Mouse (Mus musculus): ENCODE data around the gene Pkd1l2. TPM values are rescaled to one million over a fixed set of nuclear protein-coding genes. Genes with fewer than 3 reads are reported as not detected.
A peak's percentile ranks its signal among the peaks of the same experiment; 100 is the strongest.

Gene Pkd1l2
- total and polyA plus RNA-seq, 2 experiments from 2014 or later: 0.06 TPM; not detected in 1

DNA sequence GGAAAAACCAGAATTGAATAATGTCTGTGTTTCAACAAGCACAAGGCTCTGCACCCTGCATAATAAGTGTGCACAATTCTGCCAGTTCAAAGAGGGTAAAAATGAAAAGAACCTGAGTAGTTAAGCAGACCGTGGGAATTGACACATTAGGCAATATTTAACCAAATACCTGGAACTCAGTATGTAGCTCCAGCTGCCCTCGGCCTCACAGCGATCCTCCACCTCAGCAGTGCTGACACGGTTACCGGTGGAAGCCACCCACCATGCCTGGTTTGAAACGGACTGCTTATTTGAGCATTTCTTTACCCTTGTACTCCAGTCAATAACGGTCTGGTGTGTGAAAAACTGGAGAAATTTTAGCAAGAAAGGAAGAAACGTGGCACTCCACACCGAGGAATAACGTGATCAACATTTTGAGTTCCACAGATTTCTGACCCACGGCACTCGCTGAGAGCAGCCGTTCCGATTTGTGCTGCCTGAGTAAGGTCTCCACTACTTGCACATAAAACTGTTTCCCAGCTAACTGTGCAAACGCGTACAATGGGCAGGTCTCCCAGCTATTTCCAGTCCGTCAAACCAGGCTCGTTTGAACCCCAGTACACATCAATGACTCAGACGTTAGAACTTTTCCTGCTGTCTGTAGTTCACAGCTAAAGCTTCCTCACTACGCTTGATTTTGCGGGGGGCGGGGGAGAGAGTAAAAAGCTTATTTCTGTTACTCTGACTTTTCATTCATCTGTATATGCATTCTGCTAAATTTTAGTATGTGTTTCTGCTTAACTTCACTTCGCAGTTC is 89.9 kb downstream of the Pkd1l2 start:
- ATAC-seq (no peak), DNase-seq (no peak)
- peak overlapping the region; percentile 58 for H3K9ac ChIP-seq
- peaks cover 9% of the 10 kb centered on the region; the same call in 1 of the 2 replicates for H3K4me1 ChIP-seq (ENCODE audit: insufficient read depth)
- H3K9me3 ChIP-seq (ENCODE audit: low read length): no peaks in the 10 kb centered on the region
- no peak for TF ChIP-seq CTCF (IDR thresholded peaks at IDR 0.05; ENCODE audit: low read depth)
- 4% methylated on average over 23 of the region's 23 CpGs for whole genome bisulfite sequencing
- H3K36me3 ChIP-seq (ENCODE audit: insufficient read depth): no peaks in the 10 kb centered on the region
- peak overlapping the region; percentile 66 for H3K4me3 ChIP-seq (ENCODE audit: low read depth, low read length)
- H3K27me3 ChIP-seq (ENCODE audit: insufficient read depth, low read length): no peaks in the 10 kb centered on the region
- no peak overlapping the region for H3K27ac ChIP-seq (ENCODE audit: low read depth, low read length)
- peak overlapping the region; percentile 86 for H3K4me2 ChIP-seq (ENCODE audit: low read depth)

DNA sequence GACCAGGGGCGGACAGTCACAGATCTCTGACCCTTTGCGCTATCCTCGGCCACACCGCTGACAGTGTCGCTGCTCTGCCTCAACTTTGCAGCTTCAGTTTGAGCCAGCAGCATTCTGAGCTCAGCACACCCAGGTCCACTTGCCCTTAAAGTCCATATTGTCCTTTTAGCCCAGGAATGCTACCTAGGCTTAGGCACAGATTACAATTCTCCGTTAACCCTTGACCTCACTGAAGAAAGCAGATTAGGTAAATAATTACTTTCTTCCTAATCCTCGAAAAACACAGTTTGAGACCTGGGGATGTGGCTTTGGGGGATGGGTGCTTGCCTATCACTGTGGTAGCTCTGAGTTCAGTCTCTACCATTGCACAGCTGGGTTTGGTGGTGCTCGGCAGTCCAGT is 91.0 kb downstream of the Pkd1l2 start:
- Histone ChIP-seq H3K36me3 (ENCODE audit: insufficient read depth) (no peaks in the 10 kb centered on the region), H3K9ac (no peak overlapping the region), H3K27me3 (ENCODE audit: insufficient read depth, low read length) (no peaks in the 10 kb centered on the region), H3K27ac (ENCODE audit: low read depth, low read length) (no peak overlapping the region), H3K4me2 (ENCODE audit: low read depth) (no peak overlapping the region), H3K4me1 (ENCODE audit: insufficient read depth) (peaks cover 9% of the 10 kb centered on the region; the same call in 1 of the 2 replicates), H3K4me3 (ENCODE audit: low read depth, low read length) (no peak overlapping the region), H3K9me3 (ENCODE audit: low read length) (no peaks in the 10 kb centered on the region)
- 77% methylated on average over 8 of the region's 8 CpGs for WGBS
- ATAC-seq: no peak
- TF ChIP-seq CTCF (IDR thresholded peaks at IDR 0.05; ENCODE audit: low read depth): no peak
- DNase-seq: no peak

DNA sequence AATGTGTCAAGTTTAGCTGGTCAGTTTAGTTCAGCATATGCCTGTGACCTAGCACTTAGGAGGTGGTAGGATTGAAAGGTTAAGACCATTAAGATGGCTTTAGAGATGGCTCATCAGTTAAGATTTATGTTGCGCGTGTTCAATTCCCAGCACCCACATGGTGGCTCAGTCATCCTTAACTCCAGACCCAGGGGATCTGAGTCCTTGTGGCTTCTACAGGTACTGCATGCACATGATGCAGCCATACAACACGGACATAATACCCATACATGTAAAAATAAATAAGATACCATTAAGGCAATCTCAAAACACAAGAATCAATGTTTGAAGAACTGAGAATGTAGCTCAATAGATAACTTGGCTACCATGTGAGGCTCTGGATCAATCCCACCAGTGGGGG is 92.4 kb downstream of the Pkd1l2 start:
- peaks cover 9% of the 10 kb centered on the region; the same call in 1 of the 2 replicates for H3K4me1 ChIP-seq (ENCODE audit: insufficient read depth)
- DNase-seq: no peak
- ATAC-seq: no peak
- no peaks in the 10 kb centered on the region for H3K36me3 ChIP-seq (ENCODE audit: insufficient read depth)
- H3K9me3 ChIP-seq (ENCODE audit: low read length): no peaks in the 10 kb centered on the region
- WGBS: 95% methylated on average over 3 of the region's 3 CpGs
- H3K9ac ChIP-seq: no peak overlapping the region
- no peak overlapping the region for H3K27ac ChIP-seq (ENCODE audit: low read depth, low read length)
- TF ChIP-seq CTCF (IDR thresholded peaks at IDR 0.05; ENCODE audit: low read depth): no peak
- H3K27me3 ChIP-seq (ENCODE audit: insufficient read depth, low read length): no peaks in the 10 kb centered on the region
- H3K4me3 ChIP-seq (ENCODE audit: low read depth, low read length): no peak overlapping the region
- no peak overlapping the region for H3K4me2 ChIP-seq (ENCODE audit: low read depth)

DNA sequence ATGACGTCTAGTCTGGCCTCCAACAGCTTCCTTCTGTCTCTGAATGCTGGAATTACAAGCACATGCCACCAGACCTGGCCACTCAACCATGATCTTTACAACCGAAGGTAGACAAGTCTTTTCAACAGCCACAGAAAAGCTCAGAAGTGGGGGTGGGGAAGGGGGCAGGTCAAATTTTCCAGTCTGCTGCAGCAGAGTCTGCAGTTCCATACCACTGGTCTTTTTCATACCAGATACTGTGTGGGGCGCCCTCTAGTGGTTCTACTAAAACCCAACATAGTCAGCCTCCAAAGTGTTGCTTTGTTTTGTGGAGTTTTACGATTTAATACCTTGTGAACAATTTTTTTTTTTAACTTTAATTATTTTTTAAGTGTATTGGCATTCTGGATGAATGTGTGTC is 102.1 kb downstream of the Pkd1l2 start:
- Histone ChIP-seq H3K27me3 (ENCODE audit: insufficient read depth, low read length) (no peaks in the 10 kb centered on the region), H3K4me2 (ENCODE audit: low read depth) (no peak overlapping the region), H3K4me1 (ENCODE audit: insufficient read depth) (0 out of 2 replicates have a peak, but pooled peaks cover 2% of the 10 kb centered on the region), H3K4me3 (ENCODE audit: low read depth, low read length) (no peak overlapping the region), H3K9me3 (ENCODE audit: low read length) (no peaks in the 10 kb centered on the region), H3K36me3 (ENCODE audit: insufficient read depth) (no peaks in the 10 kb centered on the region; the same call in 1 of the 2 replicates), H3K9ac (no peak overlapping the region), H3K27ac (ENCODE audit: low read depth, low read length) (no peak overlapping the region)
- WGBS: 7% methylated on average over 4 of the region's 4 CpGs
- peak; percentile 74 for TF ChIP-seq CTCF (IDR thresholded peaks at IDR 0.05; ENCODE audit: low read depth)
- DNase-seq (peak; percentile 80), ATAC-seq (no peak)

DNA sequence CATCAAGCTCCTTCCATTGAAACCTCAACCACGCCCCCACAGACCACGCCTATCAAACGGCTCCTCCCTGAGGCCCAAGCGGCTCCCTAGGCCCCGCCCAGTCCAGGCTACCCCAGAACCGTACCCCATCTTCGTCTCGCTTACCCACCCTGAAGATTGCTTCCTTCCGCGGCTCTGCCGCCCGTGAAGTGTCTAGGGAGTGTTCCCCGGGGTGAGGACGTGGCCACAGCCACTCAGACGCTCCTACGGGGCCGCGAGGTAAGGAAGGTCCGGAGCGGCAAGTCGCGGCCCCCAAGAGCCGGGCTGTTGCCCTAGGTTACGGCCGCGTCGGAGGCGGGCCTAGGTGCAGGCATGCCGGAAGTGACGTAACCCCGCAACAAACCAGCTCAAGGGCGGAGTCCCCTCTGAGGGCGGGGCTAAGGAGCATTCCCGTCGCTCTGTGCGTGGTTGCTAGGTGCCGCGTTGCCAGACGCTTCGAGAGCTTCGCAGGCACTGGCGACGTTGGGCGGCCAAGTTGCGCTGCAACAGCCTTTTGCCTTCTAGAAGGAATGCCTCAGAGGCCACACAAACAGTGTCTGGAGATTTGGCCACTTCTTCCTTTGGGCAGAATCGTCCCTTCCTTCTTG is 103.5 kb downstream of the Pkd1l2 start, which contains the start of gene 1700030J22Rik:
Gene 1700030J22Rik (minus strand): TSS at position 329 of the 626 bp plus-strand sequence.
- peak; percentile 99 for DNase-seq
- H3K4me2 ChIP-seq (ENCODE audit: low read depth): peak within 1 kb of the TSS; percentile 74
- H3K27ac ChIP-seq (ENCODE audit: low read depth, low read length): peak within 1 kb of the TSS; percentile 35; the same call in 1 of the 2 replicates
- no peaks in the 10 kb centered on the region for H3K36me3 ChIP-seq (ENCODE audit: insufficient read depth)
- H3K27me3 ChIP-seq (ENCODE audit: insufficient read depth, low read length): no peaks in the 10 kb centered on the region
- H3K9ac ChIP-seq: peak within 1 kb of the TSS; percentile 50
- 1% methylated on average over 46 of the region's 46 CpGs for WGBS
- peak; percentile 49 for TF ChIP-seq CTCF (IDR thresholded peaks at IDR 0.05; ENCODE audit: low read depth)
- 0 out of 2 replicates have a peak, but pooled peaks cover 2% of the 10 kb centered on the region for H3K4me1 ChIP-seq (ENCODE audit: insufficient read depth)
- peak; percentile 100 for ATAC-seq
- no peaks in the 10 kb centered on the region for H3K9me3 ChIP-seq (ENCODE audit: low read length)
- H3K4me3 ChIP-seq (ENCODE audit: low read depth, low read length): peak within 1 kb of the TSS; percentile 75

DNA sequence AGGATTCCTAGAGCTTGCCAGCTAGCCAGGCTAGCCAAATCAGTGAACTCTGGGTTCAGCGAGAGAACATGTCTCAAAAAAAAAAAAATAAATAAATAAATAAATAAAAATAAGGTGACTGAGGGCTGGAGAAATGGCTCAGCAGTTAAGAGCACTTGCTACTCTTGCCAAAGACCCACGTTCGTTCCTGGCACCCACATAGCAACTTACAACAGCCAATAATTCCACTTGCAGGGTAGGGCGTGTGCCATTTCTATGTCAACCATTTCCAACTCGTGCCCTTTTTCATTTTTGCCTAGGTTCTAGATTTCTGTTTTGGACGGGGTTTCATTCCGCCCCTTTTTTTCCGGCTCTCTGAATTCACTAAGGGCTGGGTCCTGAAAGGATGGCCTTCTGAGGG is 104.2 kb downstream of the Pkd1l2 start:
- no peak for TF ChIP-seq CTCF (IDR thresholded peaks at IDR 0.05; ENCODE audit: low read depth)
- Histone ChIP-seq H3K9me3 (ENCODE audit: low read length) (no peaks in the 10 kb centered on the region), H3K4me2 (ENCODE audit: low read depth) (peak overlapping the region; percentile 74), H3K9ac (peak overlapping the region; percentile 50), H3K36me3 (ENCODE audit: insufficient read depth) (no peaks in the 10 kb centered on the region), H3K27me3 (ENCODE audit: insufficient read depth, low read length) (no peaks in the 10 kb centered on the region), H3K4me3 (ENCODE audit: low read depth, low read length) (peak overlapping the region; percentile 75), H3K27ac (ENCODE audit: low read depth, low read length) (no peak overlapping the region; the same call in 1 of the 2 replicates), H3K4me1 (ENCODE audit: insufficient read depth) (0 out of 2 replicates have a peak, but pooled peaks cover 2% of the 10 kb centered on the region)
- ATAC-seq (no peak), DNase-seq (peak; percentile 37)
- 24% methylated on average over 8 of the region's 8 CpGs for WGBS

DNA sequence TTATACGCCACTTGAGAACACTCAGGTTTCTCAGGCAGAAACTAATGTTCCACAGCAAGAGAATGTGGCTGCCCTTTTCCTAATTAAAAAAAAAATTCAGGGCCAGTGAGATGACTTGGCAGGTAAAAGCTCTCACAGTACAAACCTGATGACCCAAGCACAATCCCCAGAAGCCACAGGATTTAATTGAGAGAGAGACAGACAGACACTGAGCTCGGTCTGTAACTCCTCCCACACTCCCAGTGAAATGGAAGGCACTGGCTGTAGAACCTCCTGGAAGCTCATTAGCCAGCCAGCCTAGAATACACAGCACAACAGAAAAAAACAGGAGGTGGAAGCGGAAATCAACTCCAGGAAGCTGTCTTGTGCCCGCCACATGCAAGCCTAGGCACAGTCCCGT is 106.6 kb downstream of the Pkd1l2 start:
- Histone ChIP-seq H3K4me1 (ENCODE audit: insufficient read depth) (0 out of 2 replicates have a peak, but pooled peaks cover 2% of the 10 kb centered on the region), H3K27ac (ENCODE audit: low read depth, low read length) (no peak overlapping the region), H3K4me2 (ENCODE audit: low read depth) (no peak overlapping the region), H3K36me3 (ENCODE audit: insufficient read depth) (peaks cover 3% of the 10 kb centered on the region), H3K27me3 (ENCODE audit: insufficient read depth, low read length) (no peaks in the 10 kb centered on the region), H3K9ac (no peak overlapping the region), H3K9me3 (ENCODE audit: low read length) (no peaks in the 10 kb centered on the region), H3K4me3 (ENCODE audit: low read depth, low read length) (no peak overlapping the region)
- ATAC-seq (no peak), DNase-seq (no peak)
- no peak for TF ChIP-seq CTCF (IDR thresholded peaks at IDR 0.05; ENCODE audit: low read depth)
- WGBS: 53% methylated on average over 5 of the region's 5 CpGs

Data from forebrain, postnatal 0 days (tissue).